Mouse (Mus musculus) cortical plate, adult 2 months (tissue): ENCODE results near the gene Lrp8.

ENCODE experiments used
- CTCF ChIP-seq: fragments of 200-500 bp; IDR thresholded peaks from 2 replicates; pipeline ENCODE4 v1.5.1; 2011; ENCODE audit warnings: mild to moderate bottlenecking, control low read depth, low read length; ENCODE audit not compliant: insufficient read depth; ENCODE audit errors: extremely low read depth
- POLR2A ChIP-seq: fragments of 200-500 bp; IDR thresholded peaks from 2 replicates; pipeline ENCODE4 v1.6.1; 2011; ENCODE audit warnings: mild to moderate bottlenecking, low read length, control low read depth; ENCODE audit not compliant: insufficient read depth; ENCODE audit errors: extremely low read depth

GRCm38 (mm10) chr4:107774868-107775267, 27.2 kb upstream of the Lrp8 start:
- TF ChIP-seq CTCF (no peak), POLR2A (no peak)
